Mouse (Mus musculus) NIH3T3 (cell line): ENCODE data around the gene Mrpl33.
"Not testable (repeated sequence)": the region's sequence is repeated elsewhere in the genome, so short reads cannot be mapped to it uniquely, and the experiment has no call there.

ENCODE experiments used
- DNase-seq: peaks from one replicate; pipeline ENCODE4 v3.0.0-alpha.2; 2012; ENCODE audit warnings: low read depth

Mrpl33 gene

DNA sequence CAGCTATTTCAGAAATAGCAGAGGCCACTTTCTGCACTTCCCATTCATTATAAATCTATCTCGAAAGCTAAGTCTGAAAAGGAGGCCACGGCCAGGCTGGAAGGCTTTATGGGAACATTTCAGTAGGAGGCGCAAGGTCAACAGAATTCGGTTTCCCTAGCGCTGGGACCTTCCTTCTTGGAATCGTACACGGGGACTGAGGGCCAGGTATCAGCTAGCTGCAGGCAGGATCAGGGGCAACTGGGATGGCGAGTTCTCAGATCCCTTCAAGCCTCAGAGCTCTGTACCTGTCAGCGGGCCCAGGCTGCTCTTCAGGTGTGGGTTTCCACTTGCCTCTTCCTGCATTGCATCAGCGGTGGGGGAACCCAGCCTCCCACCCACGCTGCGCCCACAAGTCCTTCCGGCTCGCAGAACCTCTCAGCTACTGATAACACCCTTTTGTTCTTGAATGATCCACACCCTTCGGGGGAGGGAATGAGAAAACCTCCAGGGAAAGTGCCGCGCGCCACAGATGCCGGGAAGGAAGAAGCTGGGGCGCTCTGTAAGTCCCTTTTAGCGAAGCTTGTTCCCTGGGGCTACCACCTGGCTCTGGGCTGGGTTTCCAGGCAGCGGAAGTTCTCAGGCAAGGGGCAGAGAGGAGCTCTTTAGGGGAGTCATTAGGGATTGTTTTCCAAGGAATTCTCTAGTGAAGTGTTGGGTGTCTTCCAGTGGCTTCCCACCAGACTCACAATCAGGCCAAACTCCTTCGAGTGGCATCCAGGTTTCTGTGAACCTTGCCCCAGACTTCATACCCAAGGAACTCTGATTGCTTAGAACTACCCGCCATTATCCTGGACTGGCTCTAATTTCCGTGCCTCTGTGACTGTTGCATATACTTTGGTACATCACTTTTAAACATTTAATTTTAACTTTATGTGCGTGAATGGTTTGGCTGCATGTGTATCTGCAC lies at the start of gene Mrpl33:
TSS of gene Mrpl33 (plus strand) at position 455 of the 949 bp plus-strand sequence.
- no peak for DNase-seq

DNA sequence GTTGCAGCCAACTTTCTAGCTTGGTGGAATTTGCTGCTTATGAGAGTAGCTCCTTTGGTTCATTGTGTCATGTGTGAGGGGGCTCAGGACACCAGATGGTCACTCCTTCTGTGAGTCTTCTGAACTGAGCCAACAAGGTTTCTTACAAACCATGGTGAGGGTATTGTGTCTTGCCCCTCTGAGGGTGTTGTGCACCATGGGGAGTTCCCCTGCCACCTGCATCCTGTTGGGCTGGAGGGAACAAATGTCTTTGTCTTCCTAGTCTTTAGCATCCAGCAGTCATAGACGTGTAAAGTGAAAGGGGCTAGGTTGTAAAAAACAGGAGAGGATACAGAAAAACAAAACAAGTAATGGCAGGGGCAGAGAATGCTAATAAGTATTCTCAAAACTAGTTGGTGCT lies 37.3 kb upstream of the Mrpl33 start:
- DNase-seq: no peak

DNA sequence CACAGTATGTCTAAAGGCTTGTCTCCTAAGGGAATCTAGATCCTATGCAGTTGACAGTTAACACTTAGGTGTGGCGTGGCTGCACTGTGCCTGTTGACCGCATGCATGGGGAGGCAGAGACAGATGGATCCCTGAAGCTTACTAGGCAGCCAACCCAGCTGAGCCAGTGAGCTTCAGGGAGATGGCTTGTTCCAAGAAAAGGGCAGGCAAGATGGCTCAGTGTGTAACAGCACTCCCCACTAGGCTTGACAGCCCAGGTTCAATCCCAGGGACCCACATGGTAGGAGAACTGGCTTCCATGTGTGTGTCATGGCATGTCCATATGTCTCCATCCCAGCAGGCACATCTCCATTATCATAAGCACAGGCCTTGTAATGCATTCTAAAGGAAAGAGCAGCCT lies 36.4 kb upstream of the Mrpl33 start:
- DNase-seq: no peak

DNA sequence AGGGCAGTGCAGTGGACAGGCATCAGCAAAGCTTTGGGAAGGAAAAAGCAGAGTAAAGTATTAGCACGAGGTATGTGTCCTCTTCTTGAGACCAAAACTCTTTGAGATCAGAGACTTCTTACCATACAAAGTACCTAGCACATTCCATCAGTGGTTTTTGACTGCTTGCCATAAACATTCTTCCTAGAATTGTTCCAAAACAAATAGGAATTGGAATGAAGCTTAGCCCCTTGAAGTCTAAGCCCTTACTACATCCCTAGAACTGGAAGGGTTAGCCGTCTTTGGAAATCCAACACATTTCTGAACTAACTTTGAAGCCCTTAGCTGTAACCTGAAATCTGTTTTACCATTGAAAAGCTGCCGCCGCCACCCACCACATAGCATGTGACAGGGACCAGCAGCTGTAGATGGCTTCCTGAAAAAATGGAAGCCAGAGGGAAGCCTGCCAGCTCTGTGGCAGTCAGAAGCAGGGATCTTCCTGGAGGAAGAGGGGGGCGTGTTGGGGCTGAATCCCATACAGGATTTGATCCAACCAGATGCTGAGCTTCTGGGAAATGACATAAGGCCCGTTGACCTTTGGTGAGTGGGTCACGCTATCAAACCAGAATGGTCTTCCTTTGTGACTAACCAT lies 34.6 kb upstream of the Mrpl33 start:
- peak; percentile 44 for DNase-seq

DNA sequence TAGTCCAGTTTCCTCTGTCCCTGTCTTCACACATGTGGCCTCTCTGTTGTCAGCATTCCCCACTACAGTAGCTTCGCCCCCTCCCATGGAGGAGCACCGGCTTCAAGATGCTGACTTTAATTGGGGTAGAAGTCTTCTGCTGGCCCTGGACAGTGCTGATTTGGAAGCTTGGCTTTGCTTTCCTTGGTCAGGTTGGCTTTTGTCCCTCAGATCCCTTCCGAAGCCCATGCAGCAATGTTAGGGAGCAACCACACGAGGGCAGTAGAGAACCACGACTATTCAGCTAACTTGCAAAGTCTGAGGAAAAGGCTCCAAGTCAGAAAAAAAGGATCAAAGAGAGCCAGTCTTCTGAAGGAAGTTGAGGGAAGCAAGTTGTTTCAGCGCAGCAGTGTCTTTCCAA lies 33.2 kb upstream of the Mrpl33 start:
- peak; percentile 95 for DNase-seq

DNA sequence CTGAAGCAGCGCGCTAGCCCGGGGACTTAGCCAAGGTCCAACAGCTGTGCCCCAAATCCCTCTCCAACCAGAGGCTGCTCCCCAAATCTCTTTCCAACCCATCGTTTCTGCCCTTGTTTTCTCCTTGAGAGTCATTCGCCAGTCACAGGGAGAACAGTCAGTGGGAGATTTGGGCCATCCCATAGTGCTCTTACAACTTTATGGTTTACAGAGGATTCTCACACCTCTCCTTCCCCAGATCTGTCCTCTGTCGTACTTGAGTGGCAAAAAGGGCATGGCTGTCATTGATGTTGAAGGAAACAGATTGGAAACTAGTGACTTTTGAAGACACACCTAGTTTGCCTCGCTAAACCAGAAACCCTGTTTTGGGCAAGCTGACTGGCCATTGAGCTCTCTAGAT lies 32.8 kb upstream of the Mrpl33 start:
- DNase-seq: no peak

DNA sequence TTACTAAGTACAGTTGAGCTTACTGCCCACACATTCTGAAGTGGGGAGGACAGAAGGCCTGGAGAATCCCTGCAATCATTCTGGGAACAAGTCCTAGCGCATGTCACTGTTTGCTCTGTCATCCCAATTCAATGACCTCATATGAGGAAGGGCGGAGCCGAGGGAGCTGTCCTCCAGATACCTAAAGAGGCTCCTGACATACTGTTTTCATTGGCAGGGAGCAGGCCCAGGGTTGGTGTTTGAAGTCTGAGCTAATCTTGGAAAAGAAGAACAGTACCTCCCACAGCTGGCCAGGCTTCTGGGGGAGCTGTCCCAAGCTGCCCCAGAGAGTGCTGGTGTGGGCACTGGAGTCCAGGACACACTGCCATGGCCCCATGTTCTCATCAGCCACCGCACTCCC lies 31.8 kb upstream of the Mrpl33 start:
- DNase-seq: no peak

DNA sequence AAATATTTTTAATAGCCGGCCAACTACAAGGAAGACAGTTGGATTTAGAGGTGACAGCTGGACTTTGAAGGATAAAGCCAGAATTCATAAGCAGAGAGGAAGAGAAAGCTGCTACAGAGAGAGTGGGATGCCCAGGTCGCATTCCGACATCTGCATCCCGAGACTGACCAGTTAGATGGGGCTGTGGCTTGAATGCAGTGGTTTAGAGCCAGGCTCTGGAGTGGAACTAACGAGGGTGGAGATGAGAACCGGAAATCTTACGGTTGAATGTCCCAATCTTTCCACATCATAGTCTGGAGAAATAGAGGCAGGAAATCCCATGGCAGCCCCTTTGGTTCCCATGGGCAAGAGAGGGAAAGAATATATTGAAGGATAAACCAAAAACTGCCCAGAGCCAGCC lies 30.7 kb upstream of the Mrpl33 start:
- no peak for DNase-seq

DNA sequence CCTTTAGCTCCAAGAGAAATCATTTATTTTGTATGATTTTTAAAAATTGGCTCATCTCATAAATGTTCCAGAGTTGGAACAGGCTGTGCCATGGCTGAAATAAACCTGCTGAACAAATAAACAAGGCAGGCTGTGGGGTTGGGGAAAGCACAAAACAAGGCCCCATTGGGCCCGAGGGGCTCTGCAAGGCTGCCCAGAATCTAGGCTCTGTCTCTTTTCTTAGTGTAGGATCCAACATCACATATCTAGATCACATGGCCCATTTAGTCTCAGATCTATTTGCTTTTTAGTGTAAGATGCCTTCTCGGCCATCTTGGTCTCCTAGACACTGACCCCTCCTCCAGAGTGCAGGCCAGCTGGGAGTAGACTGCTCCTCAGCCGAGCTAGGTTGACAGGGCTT lies 30.3 kb upstream of the Mrpl33 start:
- no peak for DNase-seq

DNA sequence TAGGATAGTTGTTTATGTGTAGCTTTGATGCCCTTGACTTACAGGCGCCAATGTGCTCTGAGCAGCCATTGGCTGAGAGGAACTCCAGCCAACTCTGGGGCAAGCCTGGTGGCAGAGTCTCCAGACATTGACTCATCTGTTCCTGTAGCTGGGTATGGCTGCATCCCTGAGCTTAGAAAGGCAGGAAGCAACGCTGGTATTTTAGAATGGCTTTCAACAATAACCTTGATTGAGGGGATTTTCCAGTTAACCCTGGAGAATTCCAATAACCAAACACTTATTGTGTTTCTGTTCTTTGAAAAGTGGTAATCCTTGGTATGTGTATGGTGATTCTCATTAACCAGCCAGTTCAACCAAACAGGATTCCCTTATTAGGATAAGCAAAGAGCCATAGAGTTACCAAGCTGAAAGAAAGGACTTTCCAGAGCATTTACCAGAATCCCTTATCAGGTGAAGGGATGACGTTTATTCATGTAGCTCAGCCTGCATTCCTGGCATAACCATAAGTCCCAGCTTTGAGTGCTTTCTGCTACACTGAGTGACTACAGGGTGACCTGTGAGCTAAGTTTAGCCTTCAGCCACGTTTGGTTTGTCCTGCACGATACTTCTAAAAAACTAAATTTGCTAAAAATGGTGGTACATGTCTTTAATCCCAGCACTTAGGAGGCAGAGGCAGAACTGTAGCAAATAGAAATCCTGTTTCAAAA lies 28.6 kb upstream of the Mrpl33 start:
- peak; percentile 34 for DNase-seq

DNA sequence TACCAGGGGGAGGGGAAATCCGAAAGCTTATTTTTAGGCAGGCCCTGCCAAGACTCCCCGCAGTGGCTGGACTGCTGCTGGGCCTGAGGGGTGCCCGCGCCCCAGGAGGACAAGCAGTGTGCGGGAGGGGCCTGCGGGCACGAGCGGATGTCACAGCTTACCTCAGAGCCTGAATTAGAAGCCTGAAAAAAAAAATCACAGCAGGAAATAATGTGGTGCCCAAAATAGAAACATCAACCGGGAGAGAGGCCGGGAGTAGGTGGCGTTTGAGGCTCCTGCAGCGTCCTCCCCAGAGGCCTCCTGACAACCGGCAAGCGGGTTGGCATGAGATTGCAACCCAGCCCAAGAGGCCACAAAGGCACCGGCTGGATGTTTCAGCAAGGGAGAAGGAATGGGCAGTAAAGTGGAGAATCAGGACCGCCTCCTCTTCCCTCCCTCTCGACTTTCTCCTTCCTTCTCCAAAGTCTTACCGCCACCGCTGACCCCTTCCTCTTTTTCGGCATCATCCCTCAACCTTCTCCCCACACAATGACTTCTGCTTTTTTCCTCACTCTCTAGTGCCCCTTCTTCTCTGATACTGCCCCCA lies 25.6 kb upstream of the Mrpl33 start:
- no peak for DNase-seq

DNA sequence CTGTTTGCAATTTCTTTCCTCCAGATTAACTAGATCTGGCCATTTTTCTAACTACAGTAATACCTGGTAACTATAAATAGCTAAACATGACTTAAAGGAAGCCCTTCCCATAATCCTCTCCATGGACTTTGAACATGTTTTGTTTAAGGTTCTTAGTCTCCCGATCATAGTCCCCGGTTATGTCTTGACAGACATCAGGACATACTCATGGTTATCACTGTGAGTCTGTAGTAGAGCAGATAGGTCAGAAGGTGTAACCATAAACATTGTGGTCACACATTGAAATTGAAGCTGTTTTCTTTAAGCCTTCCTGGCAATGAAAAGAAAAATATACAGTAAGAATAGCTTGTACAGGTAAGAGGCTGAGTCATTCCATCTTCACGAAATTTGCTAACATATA lies 23.0 kb upstream of the Mrpl33 start:
- no peak for DNase-seq

DNA sequence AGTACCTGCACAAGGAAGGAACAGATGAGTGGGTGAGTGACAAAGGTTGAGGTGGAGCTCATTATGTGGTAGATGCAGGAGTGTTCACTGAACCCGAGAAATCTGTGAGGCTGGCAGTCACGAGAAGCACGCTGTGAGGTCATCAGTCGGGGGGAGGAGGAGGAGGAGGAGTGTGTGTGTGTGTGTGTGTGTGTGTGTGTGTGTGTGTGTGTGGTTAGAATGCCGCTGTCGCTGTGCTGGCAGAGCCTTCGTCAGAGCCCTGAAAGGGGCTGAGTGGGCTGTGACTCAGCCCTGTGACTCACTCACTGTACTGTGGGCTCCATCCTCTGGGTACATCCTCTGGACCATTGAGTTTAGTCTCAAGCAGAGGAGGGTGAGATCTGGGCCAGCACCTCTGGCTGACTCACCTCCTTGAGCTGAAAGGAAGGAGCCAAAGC lies 20.2 kb upstream of the Mrpl33 start:
- DNase-seq: peak; percentile 96

DNA sequence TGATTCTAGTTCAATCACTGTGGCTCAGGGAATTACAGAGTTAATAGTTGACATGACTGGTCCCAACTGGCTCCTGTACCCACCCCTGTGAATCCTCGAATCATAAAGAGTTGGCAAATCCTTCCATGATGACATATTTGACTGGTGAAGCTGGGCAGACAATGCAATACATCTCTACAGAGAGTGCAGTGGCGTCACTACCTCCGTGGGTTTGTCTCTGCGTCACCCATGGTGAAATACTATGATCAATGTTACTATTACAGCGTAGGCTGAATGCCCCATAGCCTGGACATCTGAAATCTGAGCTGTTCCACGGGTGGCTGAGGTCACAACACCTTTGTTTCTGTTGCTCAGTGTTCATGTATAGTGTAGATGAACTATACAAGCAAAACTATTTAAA lies 15.5 kb upstream of the Mrpl33 start:
- DNase-seq: no peak

DNA sequence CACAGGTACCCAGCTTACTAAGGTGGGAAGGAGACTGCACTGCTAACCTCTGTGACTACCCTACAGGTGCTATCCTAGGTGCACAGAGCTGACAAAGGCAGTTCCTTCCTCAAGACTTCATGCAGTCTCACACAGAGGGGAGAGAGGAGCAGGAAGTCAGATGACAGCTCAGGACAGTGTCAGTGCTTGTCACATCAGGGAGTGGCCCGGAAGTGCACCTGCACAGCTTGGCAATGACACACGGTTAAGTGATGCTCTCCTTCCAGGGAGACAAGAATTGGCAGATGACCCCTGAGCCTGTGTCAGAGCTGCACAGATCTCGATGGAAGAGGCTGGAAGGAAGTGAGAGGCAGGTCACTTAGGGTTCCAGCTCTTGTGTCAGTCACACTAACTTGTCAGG lies 14.8 kb upstream of the Mrpl33 start:
- no peak for DNase-seq

DNA sequence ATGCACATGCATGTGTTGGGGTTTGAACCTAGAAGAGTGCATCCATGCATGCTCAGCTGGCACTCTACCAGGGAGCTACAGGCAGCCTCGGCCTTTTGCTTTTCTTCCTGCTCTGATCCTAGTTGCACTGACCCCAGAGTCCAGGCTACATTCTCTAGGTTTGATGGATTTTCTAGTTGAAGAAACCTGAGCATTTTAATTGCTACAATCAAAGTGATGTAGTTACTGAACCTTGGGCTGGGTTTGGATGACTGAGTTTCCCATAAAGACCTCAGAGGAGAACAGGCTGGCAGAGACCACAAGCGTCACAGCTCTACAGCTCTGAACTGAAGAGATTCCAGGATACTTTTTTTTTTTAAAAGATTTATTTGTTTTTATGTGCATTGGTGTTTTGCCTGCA lies 13.5 kb upstream of the Mrpl33 start:
- DNase-seq: no peak

DNA sequence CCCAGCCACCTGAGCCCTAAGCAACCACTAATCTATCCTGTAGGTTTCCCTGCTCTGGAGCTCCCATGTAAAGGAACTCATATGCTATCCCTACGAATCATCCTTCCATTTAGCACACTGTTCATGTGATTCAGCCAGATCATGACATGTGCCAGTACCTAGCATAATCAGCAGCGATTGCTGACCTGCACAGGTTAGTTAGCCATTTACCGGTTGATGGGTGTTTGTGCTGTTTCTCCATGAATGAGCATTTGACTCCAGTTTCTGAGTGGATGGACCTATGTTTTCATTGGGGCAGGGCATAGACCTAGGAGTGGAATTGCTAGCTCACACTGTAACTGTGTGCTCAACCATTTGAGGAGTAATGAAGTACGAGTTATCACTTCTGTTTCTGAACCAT lies 11.2 kb upstream of the Mrpl33 start:
- DNase-seq: no peak

DNA sequence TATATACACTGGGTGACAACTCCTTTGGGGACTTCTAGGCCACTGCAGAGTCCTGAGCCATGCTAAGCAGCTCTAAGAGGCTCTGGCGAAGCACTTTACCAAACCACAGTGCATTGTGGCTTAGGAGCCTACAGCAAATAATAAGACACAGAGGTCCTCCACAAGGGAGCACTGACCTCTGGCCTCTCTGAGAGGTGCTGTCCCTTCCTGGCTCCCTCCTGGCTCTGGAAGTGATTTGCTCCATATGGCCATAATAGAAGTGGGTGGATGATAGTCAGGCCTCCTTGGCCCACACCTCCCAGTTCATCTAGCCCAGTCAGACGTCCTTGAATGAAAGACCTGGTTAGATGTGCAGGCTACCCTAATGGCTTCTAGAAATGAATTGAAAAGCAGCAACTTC lies 8.7 kb upstream of the Mrpl33 start:
- no peak for DNase-seq

DNA sequence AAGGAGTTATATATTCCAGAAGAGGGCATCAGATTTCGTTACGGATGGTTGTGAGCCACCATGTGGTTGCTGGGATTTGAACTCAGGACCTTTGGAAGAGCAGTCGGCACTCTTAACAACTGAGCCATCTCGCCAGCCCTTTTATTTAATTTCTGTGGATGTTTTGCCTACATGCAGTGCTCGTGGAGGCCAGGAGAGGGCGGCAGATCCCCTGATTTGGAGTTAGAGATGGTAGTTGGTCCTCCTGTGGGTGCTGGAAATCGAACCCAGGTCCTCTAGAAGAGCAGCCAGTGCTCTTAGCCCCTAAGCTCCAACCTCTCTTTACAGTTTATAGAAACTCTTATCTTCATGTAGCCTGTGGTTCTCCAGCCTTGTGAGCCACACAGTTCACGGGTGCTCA lies 8.1 kb upstream of the Mrpl33 start:
- not testable (repeated sequence) for DNase-seq

DNA sequence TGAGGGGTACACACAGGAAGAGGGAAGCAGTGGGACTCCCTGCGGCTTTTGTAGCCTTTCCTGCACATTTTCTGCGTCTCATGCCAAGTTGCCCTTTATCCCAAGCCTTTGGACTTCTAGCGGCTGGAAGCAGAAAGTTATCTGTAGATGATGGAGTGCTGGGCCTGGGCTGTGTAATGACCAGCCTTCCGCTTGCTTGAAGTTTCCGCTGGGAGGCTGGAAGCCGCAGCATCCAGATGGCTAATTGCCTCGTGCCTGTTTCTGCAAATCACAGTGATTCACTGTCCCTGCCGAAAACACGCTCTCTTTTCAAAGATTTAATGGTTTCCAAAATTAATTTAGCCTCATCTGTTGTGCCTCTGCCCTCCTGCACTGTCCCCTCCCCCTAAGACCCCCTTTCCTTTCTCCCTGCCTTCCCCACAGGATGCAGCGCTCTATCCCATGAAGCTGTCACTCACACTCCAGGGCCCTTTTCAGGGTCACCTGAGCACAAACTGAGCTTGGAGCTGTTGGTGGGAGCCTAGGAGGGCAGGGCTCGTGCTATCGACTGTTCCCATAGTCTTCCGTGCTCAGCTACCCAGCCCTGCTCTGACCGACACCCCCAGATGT lies 6.9 kb upstream of the Mrpl33 start:
- DNase-seq: no peak

DNA sequence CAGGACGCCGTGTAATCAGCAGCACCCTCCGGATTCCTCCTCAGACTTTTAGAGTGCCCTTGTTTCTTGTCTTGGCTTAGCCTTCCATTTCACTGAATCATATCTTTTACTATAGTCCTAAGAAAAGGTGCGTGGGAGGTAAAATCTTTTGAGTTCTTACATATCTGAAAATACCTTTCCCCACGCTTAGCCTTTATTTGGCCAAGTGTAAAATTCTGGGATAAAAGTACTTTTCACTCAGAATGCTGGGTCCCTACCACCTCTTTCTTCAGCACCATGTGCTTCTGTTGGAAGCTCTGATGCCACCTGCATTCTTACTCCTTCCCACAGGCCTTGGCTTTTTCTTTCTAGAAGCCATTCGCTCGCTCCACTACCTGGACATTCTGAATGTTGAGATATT lies 5.6 kb upstream of the Mrpl33 start:
- no peak for DNase-seq

DNA sequence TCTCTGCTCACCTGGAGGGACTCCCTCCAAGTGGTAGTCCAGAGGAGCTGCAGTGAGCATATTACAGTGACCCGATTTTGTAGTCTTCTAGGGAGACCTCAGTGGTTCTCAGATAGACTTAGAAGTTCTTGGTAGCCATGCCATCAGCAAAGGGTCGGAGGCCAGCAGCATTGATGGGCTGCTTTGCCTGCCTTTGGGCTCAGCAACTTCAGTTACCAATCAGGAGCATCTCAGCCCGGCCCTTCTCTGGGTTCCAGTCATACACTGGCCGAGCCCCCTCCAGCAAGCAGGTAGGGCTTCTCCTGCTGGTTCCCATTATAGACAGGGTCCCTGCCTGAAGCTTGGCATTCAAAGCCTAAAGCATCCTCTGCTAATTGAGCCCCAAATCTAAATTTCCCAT lies 867 bp upstream of the Mrpl33 start:
- DNase-seq: no peak
